14 mouse cellular contexts compared by ENCODE assay signal in genomic region chr4:43482591-43482990, GRCm38 (mm10). TPM values are rescaled to one million over a fixed set of nuclear protein-coding genes. Genes with fewer than 3 reads are reported as not detected.
DNase-seq lines count a peak whose midpoint lies in the region; ATAC-seq lines count a peak whose summit lies in the region.
"Had no signal": no experiment of that assay in that cellular context is flagged by ENCODE, and none has a peak within 500 bp of the region (broad histone marks: within the 10 kb centered on the region; RNA-seq: fewer than 3 reads in every experiment).

No protein-coding gene starts in this region.

- peak; percentile 75 for DNase-seq in adrenal gland, adult 2 months
- no peak for DNase-seq in adrenal gland, postnatal 4 days (ENCODE audit: low spot score in 2 of 2)
- peak; percentile 66 to 68 for DNase-seq in adrenal gland, postnatal 36 days
- DNase-seq in thymus, postnatal 0 days (ENCODE audit: low spot score): peak; percentile 35
- no peak for DNase-seq in spleen, postnatal 10 days (ENCODE audit: low spot score in 2 of 2)
- DNase-seq in urinary bladder, postnatal 10 days (ENCODE audit: low spot score): no peak
- DNase-seq: liver had no signal

- H3K36me3 ChIP-seq in intestine, embryonic 16.5 days (ENCODE audit: control insufficient read depth, insufficient read depth, low read length): no peaks in the 10 kb centered on the region
- H3K36me3 ChIP-seq in intestine, embryonic 15.5 days: no peaks in the 10 kb centered on the region
- H3K36me3 ChIP-seq: forebrain, embryonic 12.5 days; midbrain, embryonic 10.5 days had no signal

- H3K9ac ChIP-seq in intestine, embryonic 16.5 days (ENCODE audit: low read depth, low read length): peak overlapping the region; percentile 31; the same call in 1 of the 2 replicates
- H3K9ac ChIP-seq in intestine, embryonic 15.5 days: no peak overlapping the region
- H3K9ac ChIP-seq: forebrain, embryonic 12.5 days had no signal

- no peak for ATAC-seq in intestine, embryonic 16.5 days
- ATAC-seq in intestine, embryonic 15.5 days: no peak

- H3K27me3 ChIP-seq in intestine, embryonic 16.5 days (replicated peaks; ENCODE audit: control insufficient read depth, insufficient read depth, low read length): no peaks in the 10 kb centered on the region
- no peaks in the 10 kb centered on the region for H3K27me3 ChIP-seq in intestine, embryonic 15.5 days (replicated peaks)
- H3K27me3 ChIP-seq: forebrain, embryonic 12.5 days had no signal

- no peak overlapping the region for H3K27ac ChIP-seq in intestine, embryonic 16.5 days (ENCODE audit: low read length)
- H3K27ac ChIP-seq in intestine, embryonic 15.5 days: no peak overlapping the region
- H3K27ac ChIP-seq: forebrain, embryonic 12.5 days; midbrain, embryonic 10.5 days had no signal

- H3K4me3 ChIP-seq in intestine, embryonic 16.5 days (ENCODE audit: low read length): no peak overlapping the region
- no peak overlapping the region for H3K4me3 ChIP-seq in intestine, embryonic 15.5 days (replicated peaks)
- H3K4me3 ChIP-seq: forebrain, embryonic 12.5 days; midbrain, embryonic 10.5 days had no signal

- 0 out of 2 replicates have a peak, but pooled peaks cover 5% of the 10 kb centered on the region for H3K4me1 ChIP-seq in intestine, embryonic 16.5 days (ENCODE audit: control insufficient read depth, insufficient read depth, low read length)
- no peaks in the 10 kb centered on the region for H3K4me1 ChIP-seq in intestine, embryonic 15.5 days (replicated peaks)

- H3K4me2 ChIP-seq in intestine, embryonic 16.5 days (ENCODE audit: low read depth, low read length): no peak overlapping the region
- H3K4me2 ChIP-seq in intestine, embryonic 15.5 days (replicated peaks): no peak overlapping the region
- H3K4me2 ChIP-seq: forebrain, embryonic 12.5 days had no signal

- 66% methylated on average over 10 of the region's 10 CpGs for WGBS in intestine, embryonic 16.5 days
- WGBS in intestine, embryonic 15.5 days: 72% methylated on average over 10 of the region's 10 CpGs

- no peaks in the 10 kb centered on the region for H3K9me3 ChIP-seq in intestine, embryonic 16.5 days (ENCODE audit: control insufficient read depth, low read length)
- no peaks in the 10 kb centered on the region for H3K9me3 ChIP-seq in intestine, embryonic 15.5 days
- H3K9me3 ChIP-seq: forebrain, embryonic 12.5 days; midbrain, embryonic 10.5 days had no signal

RNA-seq across cellular contexts. Expression of gene Sit1, which starts 0.9 kb away (rescaled TPM):
- total RNA-seq in adrenal gland, adult 2 months (2021): not detected
- 0.28 and 0.73 TPM in 2 replicates for polyA plus RNA-seq in adrenal gland, adult 2 months (2012; rRNA removed)
- not detected for total RNA-seq in adrenal gland, postnatal 4 days (2021)
- polyA plus RNA-seq in intestine, embryonic 16.5 days (2015; fragmentation: Nextera tagmentation; extraction: Ambion mirVana): not detected in 2 replicates
- not detected in 2 replicates for polyA plus RNA-seq in intestine, embryonic 15.5 days (2015; fragmentation: Nextera tagmentation; extraction: Ambion mirVana)
- not detected for total RNA-seq in adrenal gland, postnatal 36 days (2021)
- 138 and 168 TPM in 2 replicates for polyA plus RNA-seq in thymus, postnatal 0 days (2015; fragmentation: Nextera tagmentation; extraction: Ambion mirVana)
- total RNA-seq: gastrocnemius, postnatal 4 days; heart, postnatal 25 days had no signal
- polyA plus RNA-seq: embryonic facial prominence, embryonic 14.5 days; forebrain, embryonic 12.5 days; midbrain, embryonic 10.5 days had no signal

RNA-seq across cellular contexts. Expression of gene Ccdc107, which starts 10.1 kb away (rescaled TPM):
- 10 to 100 TPM; 54.5 to 69.2 TPM for total RNA-seq in adrenal gland, adult 2 months (2021)
- polyA plus RNA-seq in adrenal gland, adult 2 months (2012; rRNA removed): 376 and 526 TPM in 2 replicates
- 10 to 100 TPM; 44.3 TPM for total RNA-seq in adrenal gland, postnatal 4 days (2021)
- polyA plus RNA-seq in intestine, embryonic 16.5 days (2015; fragmentation: Nextera tagmentation; extraction: Ambion mirVana): 96.7 and 102 TPM in 2 replicates
- polyA plus RNA-seq in intestine, embryonic 15.5 days (2015; fragmentation: Nextera tagmentation; extraction: Ambion mirVana): 98.8 and 102 TPM in 2 replicates
- total RNA-seq in adrenal gland, postnatal 36 days (2021): 10 to 100 TPM; 57.3 to 59.3 TPM
- 85.1 and 92.8 TPM in 2 replicates for polyA plus RNA-seq in thymus, postnatal 0 days (2015; fragmentation: Nextera tagmentation; extraction: Ambion mirVana)

RNA-seq across cellular contexts. Expression of gene Arhgef39, which starts 16.9 kb away (rescaled TPM):
- total RNA-seq in adrenal gland, adult 2 months (2021): 1 to 10 TPM; 1.0 to 2.1 TPM
- polyA plus RNA-seq in adrenal gland, adult 2 months (2012; rRNA removed): 4.8 and 6.6 TPM in 2 replicates
- total RNA-seq in adrenal gland, postnatal 4 days (2021): 10 to 100 TPM; 11.3 to 15.0 TPM
- polyA plus RNA-seq in intestine, embryonic 16.5 days (2015; fragmentation: Nextera tagmentation; extraction: Ambion mirVana): 40.9 and 49.7 TPM in 2 replicates
- 45.2 and 48.6 TPM in 2 replicates for polyA plus RNA-seq in intestine, embryonic 15.5 days (2015; fragmentation: Nextera tagmentation; extraction: Ambion mirVana)
- total RNA-seq in adrenal gland, postnatal 36 days (2021): 1 to 10 TPM; 2.6 to 3.5 TPM
- polyA plus RNA-seq in thymus, postnatal 0 days (2015; fragmentation: Nextera tagmentation; extraction: Ambion mirVana): 35.5 and 37.1 TPM in 2 replicates

RNA-seq across cellular contexts. Expression of gene Car9, which starts 24.2 kb away (rescaled TPM):
- under 1 TPM; 0.17 to 0.28 TPM for total RNA-seq in adrenal gland, adult 2 months (2021)
- 0.57 and 1.4 TPM in 2 replicates for polyA plus RNA-seq in adrenal gland, adult 2 months (2012; rRNA removed)
- total RNA-seq in adrenal gland, postnatal 4 days (2021): 1 to 10 TPM; 1.4 to 1.5 TPM
- polyA plus RNA-seq in intestine, embryonic 16.5 days (2015; fragmentation: Nextera tagmentation; extraction: Ambion mirVana): 25.0 and 25.2 TPM in 2 replicates
- 18.0 and 30.0 TPM in 2 replicates for polyA plus RNA-seq in intestine, embryonic 15.5 days (2015; fragmentation: Nextera tagmentation; extraction: Ambion mirVana)
- total RNA-seq in adrenal gland, postnatal 36 days (2021): 1 to 10 TPM in 1 of 2 experiments, under 1 TPM in 1; 0.49 to 1.2 TPM
- polyA plus RNA-seq in thymus, postnatal 0 days (2015; fragmentation: Nextera tagmentation; extraction: Ambion mirVana): 1.6 TPM in 2 replicates

RNA-seq across cellular contexts. Expression of gene Cd72, which starts 28.2 kb away (rescaled TPM):
- total RNA-seq in adrenal gland, adult 2 months (2021): 1 to 10 TPM; 3.0 to 3.3 TPM
- 3.3 and 3.7 TPM in 2 replicates for polyA plus RNA-seq in adrenal gland, adult 2 months (2012; rRNA removed)
- total RNA-seq in adrenal gland, postnatal 4 days (2021): 1 to 10 TPM in 1 of 2 experiments, under 1 TPM in 1; 0.95 to 2.1 TPM
- polyA plus RNA-seq in intestine, embryonic 16.5 days (2015; fragmentation: Nextera tagmentation; extraction: Ambion mirVana): 2.5 and 2.6 TPM in 2 replicates
- polyA plus RNA-seq in intestine, embryonic 15.5 days (2015; fragmentation: Nextera tagmentation; extraction: Ambion mirVana): 2.7 and 2.9 TPM in 2 replicates
- 1 to 10 TPM; 2.7 to 3.4 TPM for total RNA-seq in adrenal gland, postnatal 36 days (2021)
- polyA plus RNA-seq in thymus, postnatal 0 days (2015; fragmentation: Nextera tagmentation; extraction: Ambion mirVana): 6.4 and 6.6 TPM in 2 replicates

Comparison
In these comparisons a context has a peak if more than half of its experiments do, and no peak if none do; other contexts are left out.
1. DNase-seq: peak in adrenal gland, adult 2 months (single experiment), adrenal gland, postnatal 36 days (2 of 2) and thymus, postnatal 0 days (single experiment); none in adrenal gland, postnatal 4 days (0 of 2), spleen, postnatal 10 days (0 of 2) and urinary bladder, postnatal 10 days (single experiment).
2. RNA of gene Sit1, which starts 0.9 kb away (polyA plus RNA-seq): 138 to 168 TPM in thymus, postnatal 0 days; 0.28 to 0.73 TPM in adrenal gland, adult 2 months, not detected in intestine, embryonic 15.5 days and not detected in intestine, embryonic 16.5 days; every median in the first group is over 10 times any median in the second.